Mouse (Mus musculus): ENCODE data around the gene Rprd1b.

The Rprd1b gene

DNA sequence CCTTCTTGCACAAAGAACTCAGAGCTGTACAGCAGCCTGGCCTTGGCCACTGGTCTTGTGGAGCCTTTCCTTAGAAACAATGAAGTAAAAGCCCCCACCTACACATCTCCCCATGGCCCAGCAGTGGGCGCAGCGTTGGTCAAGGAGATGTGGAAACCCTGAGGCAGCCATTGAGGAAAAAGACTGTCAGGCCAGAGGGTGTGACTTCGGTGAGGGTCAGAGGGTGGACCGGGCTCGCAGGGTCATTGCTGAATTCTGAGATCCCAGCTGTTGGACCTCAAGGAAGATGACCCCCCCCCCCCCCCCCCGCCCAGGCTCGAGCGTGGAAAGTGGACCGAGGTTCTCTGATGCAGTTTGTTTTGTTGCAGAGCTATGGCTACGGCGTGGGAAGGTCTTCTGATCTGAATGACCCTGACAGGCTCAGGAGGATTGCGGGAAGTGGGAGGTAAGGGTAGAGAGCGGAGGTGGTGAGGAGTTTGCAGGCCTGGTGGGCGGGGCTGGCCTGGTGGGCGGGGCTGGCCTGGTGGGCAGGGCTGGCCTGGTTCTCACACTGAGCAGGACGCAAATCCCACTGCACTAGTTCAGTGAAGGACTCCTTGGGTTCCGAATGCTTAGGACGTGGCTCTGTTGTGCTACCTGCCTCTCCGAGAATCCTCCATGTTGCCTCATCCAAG lies 150.5 kb downstream of the Rprd1b start:
- DNase-seq: peak; percentile 87

GRCm38 (mm10) chr2:158179370-158180111 lies 151.2 kb downstream of the Rprd1b start:
- peak; percentile 34 for DNase-seq

GRCm38 (mm10) chr2:158180797-158181196 lies 152.5 kb downstream of the Rprd1b start:
- DNase-seq: peak; percentile 60

Data from kidney, adult 18-20 months (tissue).